In the genomic region with DNA sequence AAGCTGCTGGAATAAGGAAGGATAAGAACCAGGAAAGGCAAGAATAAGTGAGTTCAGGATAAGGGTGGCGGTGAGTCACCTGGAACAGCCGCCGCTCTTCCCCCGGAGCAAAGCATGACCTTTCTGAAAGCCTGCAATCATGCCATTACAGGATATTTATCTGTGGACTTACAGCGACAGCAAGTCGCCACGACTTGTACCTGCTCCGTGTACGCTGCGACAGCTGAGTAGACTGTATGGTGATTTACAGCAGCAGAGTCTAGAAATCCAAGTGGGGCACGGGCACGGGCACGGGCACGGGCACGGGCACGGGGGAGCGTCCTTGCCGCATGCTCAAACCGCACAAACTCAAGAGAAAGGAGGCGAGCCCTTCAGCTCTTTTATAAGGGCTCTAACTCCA, we compare ENCODE assay signal across 15 mouse cellular contexts.
A peak's percentile ranks its signal among the peaks of the same experiment; 100 is the strongest.
DNase-seq lines count a peak whose midpoint lies in the region; ATAC-seq and TF ChIP-seq lines count a peak whose summit lies in the region.
"Had no signal": no experiment of that assay in that cellular context is flagged by ENCODE, and none has a peak within 500 bp of the region (broad histone marks: within the 10 kb centered on the region; RNA-seq: fewer than 3 reads in every experiment).

No protein-coding gene starts in this region.

- no peaks in the 10 kb centered on the region for H3K9me3 ChIP-seq in lung, embryonic 14.5 days (ENCODE audit: low read depth, low read length)
- H3K9me3 ChIP-seq: embryonic facial prominence, embryonic 10.5 days; forebrain, embryonic 13.5 days; hindbrain, embryonic 15.5 days had no signal

- TF ChIP-seq CTCF in lung, embryonic 14.5 days (IDR thresholded peaks at IDR 0.05; ENCODE audit: low read depth) = no peak

- no peaks in the 10 kb centered on the region for H3K4me1 ChIP-seq in lung, embryonic 14.5 days (ENCODE audit: insufficient read depth)
- H3K4me1 ChIP-seq: forebrain, embryonic 13.5 days; heart, embryonic 12.5 days; hindbrain, embryonic 15.5 days had no signal

- H3K27ac ChIP-seq in lung, embryonic 14.5 days (ENCODE audit: low read depth) = no peak overlapping the region
- H3K27ac ChIP-seq: embryonic facial prominence, embryonic 10.5 days; forebrain, embryonic 13.5 days; hindbrain, embryonic 15.5 days had no signal

- H3K4me2 ChIP-seq in lung, embryonic 14.5 days = 0 out of 2 replicates have a peak overlapping the region, but pooled peaks have one; percentile 12
- H3K4me2 ChIP-seq: forebrain, embryonic 13.5 days; heart, embryonic 12.5 days; hindbrain, embryonic 15.5 days had no signal

- no peak overlapping the region for H3K9ac ChIP-seq in lung, embryonic 14.5 days
- H3K9ac ChIP-seq: forebrain, embryonic 13.5 days; heart, embryonic 12.5 days; hindbrain, embryonic 15.5 days had no signal

- H3K27me3 ChIP-seq in lung, embryonic 14.5 days (ENCODE audit: insufficient read depth, low read length) = no peaks in the 10 kb centered on the region
- H3K27me3 ChIP-seq: forebrain, embryonic 13.5 days; heart, embryonic 12.5 days; hindbrain, embryonic 15.5 days had no signal

- no peak for ATAC-seq in lung, embryonic 14.5 days (ENCODE audit: insufficient read depth)
- ATAC-seq: forebrain, embryonic 13.5 days had no signal

- H3K4me3 ChIP-seq in lung, embryonic 14.5 days (ENCODE audit: low read depth, low read length) = no peak overlapping the region
- H3K4me3 ChIP-seq: embryonic facial prominence, embryonic 10.5 days; forebrain, embryonic 13.5 days; heart, embryonic 12.5 days; hindbrain, embryonic 15.5 days had no signal

- peak; percentile 10 for DNase-seq in adrenal gland, postnatal 10 days
- no peak for DNase-seq in adrenal gland, adult 18-20 months (ENCODE audit: low spot score in 2 of 2)
- no peak for DNase-seq in lung, embryonic 14.5 days
- DNase-seq in lung, postnatal 10 days = no peak
- DNase-seq in CD4-positive, CD25-positive, alpha-beta regulatory T cell, adult 2 months (ENCODE audit: low read depth, low spot score) = peak; percentile 46
- peak; percentile 6 for DNase-seq in kidney, postnatal 10 days
- DNase-seq in embryo, embryonic 10 days (ENCODE audit: low spot score) = no peak
- no peak for DNase-seq in cerebellum, adult 8-10 months
- DNase-seq: cerebellum, adult 11 months; cerebellum, postnatal 25 days; right cerebral cortex, adult 18-20 months had no signal

- no peaks in the 10 kb centered on the region for H3K36me3 ChIP-seq in lung, embryonic 14.5 days (ENCODE audit: insufficient read depth)
- H3K36me3 ChIP-seq: embryonic facial prominence, embryonic 10.5 days; heart, embryonic 12.5 days; hindbrain, embryonic 15.5 days had no signal

- 77% methylated on average over 20 of the region's 20 CpGs for WGBS in lung, embryonic 14.5 days

Comparison
In these comparisons a context has a peak if more than half of its experiments do, and no peak if none do; other contexts are left out.
1. DNase-seq: peak in adrenal gland, postnatal 10 days (single experiment), CD4-positive, CD25-positive, alpha-beta regulatory T cell, adult 2 months (single experiment) and kidney, postnatal 10 days (single experiment); none in adrenal gland, adult 18-20 months (0 of 2), lung, embryonic 14.5 days (single experiment), lung, postnatal 10 days (single experiment), embryo, embryonic 10 days (single experiment) and cerebellum, adult 8-10 months (single experiment).